Mouse (Mus musculus) bone marrow, adult 2 months (tissue): ENCODE data around the gene Tenm4.

Source experiments
- CTCF ChIP-seq: fragments of 200-500 bp; IDR thresholded peaks from 2 replicates; pipeline ENCODE4 v1.5.1; 2011; ENCODE audit warnings: low read length, control low read depth; ENCODE audit not compliant: control insufficient read depth, insufficient read depth
- POLR2A ChIP-seq: fragments of 200-500 bp; IDR thresholded peaks from 2 replicates; pipeline ENCODE4 v1.6.1; 2011; ENCODE audit warnings: low read depth, mild to moderate bottlenecking, control low read depth, low read length, borderline replicate concordance; ENCODE audit not compliant: control insufficient read depth

- TF ChIP-seq CTCF = no peak
- no peak for TF ChIP-seq POLR2A
These were observed 536.1 kb downstream of the Tenm4 start for GRCm38 (mm10) chr7:96707112-96707511.
